Mouse (Mus musculus): ENCODE measurements at regions not wholly inside any gene's neighbourhood (a gene's known extent, or its start where the extent isn't known, plus 50 kb on each side); places are given as distances from the start of the nearest gene placed in this dataset.

DNA sequence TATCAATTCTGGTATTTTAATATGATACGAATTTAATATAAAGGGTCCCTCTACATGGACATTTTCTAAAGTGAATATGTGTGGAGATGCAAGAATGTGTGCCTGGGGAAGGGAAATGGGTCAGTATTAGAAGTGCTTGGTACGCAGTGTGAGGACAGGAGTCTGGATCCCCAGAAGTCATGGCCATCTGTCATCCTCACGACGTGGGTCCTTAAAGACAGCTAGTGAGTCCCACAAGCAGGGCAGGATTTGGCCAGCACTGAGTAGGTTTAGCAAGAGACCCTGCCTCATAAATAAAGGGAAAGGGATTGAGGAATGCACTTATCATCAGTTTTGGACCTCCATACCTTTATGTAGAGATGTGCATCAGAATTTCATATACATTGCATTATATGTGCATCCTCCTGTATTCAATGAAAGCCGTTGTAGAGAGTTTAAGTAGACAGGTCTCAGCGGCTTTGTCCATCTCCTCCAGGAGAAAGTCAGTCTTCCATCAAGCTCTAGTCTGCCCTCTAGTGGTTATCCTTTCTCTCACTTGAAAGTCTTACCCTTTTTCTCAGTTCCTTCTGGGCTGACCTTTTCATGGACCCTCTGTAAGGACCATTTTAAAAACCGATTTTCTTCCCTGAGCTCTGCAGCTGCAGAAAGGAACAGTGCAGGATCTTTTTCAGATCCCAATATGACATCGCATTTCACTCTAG lies 434.0 kb upstream of the Apob start:
- Histone ChIP-seq H3K4me2 (no peak overlapping the region), H3K9me3 (no peaks in the 10 kb centered on the region), H3K4me1 (replicated peaks) (no peaks in the 10 kb centered on the region), H3K27me3 (no peaks in the 10 kb centered on the region), H3K9ac (no peak overlapping the region), H3K27ac (replicated peaks) (no peak overlapping the region), H3K4me3 (no peak overlapping the region), H3K36me3 (no peaks in the 10 kb centered on the region)
- ATAC-seq (ENCODE audit: low FRiP score, low read depth) = no peak
- 53% methylated on average over 8 of the region's 8 CpGs for WGBS

GRCm38 (mm10) chr12:7548759-7549158 lies 428.7 kb upstream of the Apob start:
- Histone ChIP-seq H3K4me3 (no peak overlapping the region), H3K36me3 (no peaks in the 10 kb centered on the region), H3K9ac (no peak overlapping the region), H3K4me2 (no peak overlapping the region), H3K27me3 (no peaks in the 10 kb centered on the region), H3K9me3 (no peaks in the 10 kb centered on the region), H3K4me1 (replicated peaks) (no peaks in the 10 kb centered on the region), H3K27ac (replicated peaks) (no peak overlapping the region)
- WGBS = 89% methylated on average over 1 of the region's 1 CpGs
- ATAC-seq (ENCODE audit: low FRiP score, low read depth) = no peak

DNA sequence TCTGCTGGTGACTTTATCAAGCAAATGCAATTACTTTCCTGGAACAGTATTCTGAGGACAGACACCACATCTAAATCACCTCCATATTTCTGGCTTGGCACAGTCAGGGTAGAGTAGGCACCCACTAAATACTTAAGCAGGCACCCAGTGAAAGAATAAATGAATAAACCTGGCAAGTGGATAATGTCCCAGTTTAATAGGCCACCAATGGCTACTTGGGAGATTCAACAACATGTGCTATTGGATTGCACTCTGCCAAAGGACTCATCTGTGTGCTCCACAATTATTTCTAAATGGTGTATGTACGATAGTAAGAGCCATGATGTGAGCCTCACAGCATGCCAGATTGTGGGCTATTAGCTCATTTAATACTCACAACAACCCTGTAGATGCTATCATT lies 417.2 kb upstream of the Apob start:
- Histone ChIP-seq H3K27me3 (no peaks in the 10 kb centered on the region), H3K9me3 (no peaks in the 10 kb centered on the region), H3K9ac (no peak overlapping the region), H3K4me2 (no peak overlapping the region), H3K27ac (replicated peaks) (no peak overlapping the region), H3K4me3 (no peak overlapping the region), H3K4me1 (replicated peaks) (no peaks in the 10 kb centered on the region), H3K36me3 (no peaks in the 10 kb centered on the region)
- no peak for ATAC-seq (ENCODE audit: low FRiP score, low read depth)
- WGBS = 75% methylated on average over 1 of the region's 1 CpGs

DNA sequence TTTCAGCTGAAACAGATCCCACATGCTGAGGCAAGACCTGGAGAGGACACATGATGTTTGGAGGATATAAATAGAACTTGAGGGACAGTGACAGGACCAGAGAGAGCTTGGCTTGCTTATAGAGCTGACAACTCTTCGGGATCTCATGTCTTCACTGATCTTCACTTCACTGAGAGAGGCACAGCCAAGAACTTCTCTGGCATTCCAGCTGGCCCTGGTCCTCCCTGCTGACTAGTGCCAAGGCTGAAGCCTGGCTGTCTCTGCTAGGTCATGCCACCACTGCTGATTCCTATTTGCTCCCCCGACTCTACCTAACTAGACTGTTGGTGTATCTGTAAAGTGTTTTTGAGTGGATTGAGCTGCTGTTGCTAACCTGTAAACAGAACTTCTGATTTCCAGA lies 401.4 kb upstream of the Apob start:
- whole genome bisulfite sequencing = 90% methylated on average over 2 of the region's 2 CpGs
- H3K36me3 ChIP-seq = no peaks in the 10 kb centered on the region
- no peaks in the 10 kb centered on the region for H3K4me1 ChIP-seq (replicated peaks)
- no peak overlapping the region for H3K27ac ChIP-seq (replicated peaks)
- no peaks in the 10 kb centered on the region for H3K27me3 ChIP-seq
- H3K4me2 ChIP-seq = no peak overlapping the region
- ATAC-seq (ENCODE audit: low FRiP score, low read depth) = no peak
- H3K4me3 ChIP-seq = no peak overlapping the region
- no peaks in the 10 kb centered on the region for H3K9me3 ChIP-seq
- H3K9ac ChIP-seq = no peak overlapping the region

DNA sequence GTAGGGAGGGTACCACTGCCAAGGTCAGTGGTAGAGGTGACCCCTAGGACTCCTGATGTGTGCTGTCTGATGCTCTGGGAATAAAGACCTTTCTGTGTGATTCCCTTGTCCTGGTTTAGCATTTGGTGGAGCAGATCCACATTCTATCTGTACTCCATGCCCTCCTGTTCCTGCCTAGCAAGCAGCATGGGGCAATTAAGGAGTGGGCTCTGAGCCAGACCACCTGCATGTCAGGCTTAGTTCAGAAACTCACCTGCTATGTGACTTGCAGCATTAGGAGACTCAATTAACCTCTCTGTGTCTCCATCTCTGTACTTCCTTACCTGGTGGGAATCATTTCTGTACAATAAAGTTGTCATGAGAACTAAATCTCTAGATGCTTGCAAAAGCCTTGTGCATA lies 389.9 kb upstream of the Apob start:
- H3K9ac ChIP-seq = no peak overlapping the region
- H3K27ac ChIP-seq (replicated peaks) = no peak overlapping the region
- H3K36me3 ChIP-seq = no peaks in the 10 kb centered on the region
- H3K4me1 ChIP-seq (replicated peaks) = no peaks in the 10 kb centered on the region
- no peaks in the 10 kb centered on the region for H3K9me3 ChIP-seq
- H3K4me2 ChIP-seq = no peak overlapping the region
- no peak for ATAC-seq (ENCODE audit: low FRiP score, low read depth)
- no peak overlapping the region for H3K4me3 ChIP-seq
- H3K27me3 ChIP-seq = no peaks in the 10 kb centered on the region

DNA sequence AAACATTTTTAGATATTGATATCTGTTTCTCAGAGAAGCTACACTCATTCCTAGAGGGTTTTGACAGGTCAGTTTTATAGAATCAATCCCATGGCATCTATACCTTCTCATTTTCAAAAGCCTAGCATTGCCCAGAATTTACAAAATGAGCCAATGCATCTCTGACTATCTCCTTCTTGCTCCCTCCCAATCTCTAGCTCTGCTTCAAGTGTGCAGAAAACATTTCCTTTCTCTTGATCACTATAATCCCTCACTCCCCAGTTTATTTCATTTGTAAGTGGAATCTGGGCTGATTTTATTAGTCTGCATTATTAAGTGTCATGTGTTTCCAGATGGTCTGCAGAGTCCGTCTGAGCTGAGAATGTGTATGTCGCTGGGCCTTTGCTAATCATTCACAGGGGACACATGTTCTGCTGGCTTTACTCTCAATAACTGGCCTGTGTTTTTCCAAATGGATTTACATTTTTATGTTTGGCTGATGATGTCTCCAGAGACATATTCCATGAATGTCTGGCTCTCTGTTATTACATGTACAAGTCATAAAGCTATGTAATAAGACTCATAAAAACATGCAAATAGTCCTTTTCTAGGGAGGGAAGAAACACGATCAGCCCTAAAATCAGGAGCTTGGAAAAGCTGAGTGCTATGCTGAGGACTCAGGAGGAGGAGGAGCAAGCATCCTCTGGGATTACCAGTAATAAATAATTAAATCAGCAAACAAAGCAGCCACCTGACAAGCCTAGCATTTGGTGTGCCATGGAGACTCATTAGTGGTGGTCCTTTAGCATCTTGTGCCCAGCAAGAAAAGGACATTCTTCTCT lies 366.0 kb upstream of the Apob start:
- WGBS = 33% methylated on average over 3 of the region's 3 CpGs
- Histone ChIP-seq H3K9ac (no peak overlapping the region), H3K27me3 (no peaks in the 10 kb centered on the region), H3K9me3 (no peaks in the 10 kb centered on the region), H3K27ac (replicated peaks) (no peak overlapping the region), H3K36me3 (no peaks in the 10 kb centered on the region), H3K4me3 (no peak overlapping the region), H3K4me2 (no peak overlapping the region), H3K4me1 (replicated peaks) (no peaks in the 10 kb centered on the region)
- no peak; the same call in 1 of the 2 replicates for ATAC-seq (ENCODE audit: low FRiP score, low read depth)

GRCm38 (mm10) chr12:7636417-7637175 lies 340.9 kb upstream of the Apob start:
- no peak overlapping the region for H3K27ac ChIP-seq (replicated peaks)
- ATAC-seq (ENCODE audit: low FRiP score, low read depth) = no peak
- no peak overlapping the region for H3K4me2 ChIP-seq
- H3K9ac ChIP-seq = no peak overlapping the region
- H3K9me3 ChIP-seq = no peaks in the 10 kb centered on the region
- H3K27me3 ChIP-seq = no peaks in the 10 kb centered on the region
- 75% methylated on average over 4 of the region's 4 CpGs for WGBS
- H3K36me3 ChIP-seq = no peaks in the 10 kb centered on the region
- H3K4me1 ChIP-seq (replicated peaks) = peaks cover 4% of the 10 kb centered on the region; the same call in 1 of the 2 replicates
- H3K4me3 ChIP-seq = no peak overlapping the region

DNA sequence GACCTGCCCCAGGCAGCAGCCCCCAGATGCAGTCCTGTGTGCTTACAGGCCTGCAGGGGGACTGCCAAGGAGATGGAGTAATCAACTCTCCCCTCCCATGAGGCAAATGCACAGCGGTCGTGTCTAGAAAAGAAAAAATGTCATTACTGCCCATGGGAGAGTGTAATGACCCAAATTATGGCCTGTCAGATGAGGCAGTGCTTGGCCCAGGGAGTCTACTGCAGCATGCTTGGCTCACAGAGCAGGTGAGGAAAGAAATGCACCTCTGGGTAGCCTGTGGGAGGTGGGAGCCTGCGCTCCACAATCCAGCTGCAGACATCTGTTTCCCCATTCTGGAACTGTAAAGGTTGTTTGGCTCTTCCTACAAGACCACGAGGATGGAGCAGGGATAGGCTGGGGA lies 339.8 kb upstream of the Apob start:
- no peak overlapping the region for H3K9ac ChIP-seq
- no peaks in the 10 kb centered on the region for H3K36me3 ChIP-seq
- no peak overlapping the region for H3K27ac ChIP-seq (replicated peaks)
- H3K4me2 ChIP-seq = no peak overlapping the region
- no peak overlapping the region for H3K4me3 ChIP-seq
- H3K27me3 ChIP-seq = no peaks in the 10 kb centered on the region
- no peak for ATAC-seq (ENCODE audit: low FRiP score, low read depth)
- 58% methylated on average over 4 of the region's 4 CpGs for WGBS
- H3K9me3 ChIP-seq = no peaks in the 10 kb centered on the region
- H3K4me1 ChIP-seq (replicated peaks) = peaks cover 4% of the 10 kb centered on the region; the same call in 1 of the 2 replicates

DNA sequence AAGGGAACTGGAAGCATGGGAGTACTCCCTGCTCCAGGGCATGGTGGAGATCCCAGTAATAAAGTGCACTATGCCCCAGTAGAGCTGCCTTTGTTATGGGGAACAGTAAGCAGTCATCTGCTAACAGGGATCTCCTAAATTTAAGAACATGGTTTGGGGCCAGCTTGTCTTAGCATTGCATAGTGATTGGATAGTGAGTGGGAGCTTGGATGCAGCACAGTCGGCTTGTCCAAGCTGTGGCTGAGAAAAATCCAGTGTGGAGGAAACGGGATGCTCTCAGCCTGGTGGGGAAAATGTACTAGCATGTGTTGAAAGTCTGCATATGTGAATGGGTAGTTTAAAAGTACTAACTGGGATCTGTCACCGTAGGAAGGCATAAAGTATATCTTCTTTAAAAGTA lies 326.6 kb upstream of the Apob start:
- H3K4me3 ChIP-seq = no peak overlapping the region
- no peak for ATAC-seq (ENCODE audit: low FRiP score, low read depth)
- H3K4me2 ChIP-seq = no peak overlapping the region
- no peaks in the 10 kb centered on the region for H3K9me3 ChIP-seq
- H3K36me3 ChIP-seq = no peaks in the 10 kb centered on the region
- no peaks in the 10 kb centered on the region for H3K27me3 ChIP-seq
- no peak overlapping the region for H3K27ac ChIP-seq (replicated peaks)
- H3K4me1 ChIP-seq (replicated peaks) = no peaks in the 10 kb centered on the region
- no peak overlapping the region for H3K9ac ChIP-seq
- WGBS = 80% methylated on average over 3 of the region's 3 CpGs

GRCm38 (mm10) chr12:7662027-7662426 lies 315.4 kb upstream of the Apob start:
- H3K4me1 ChIP-seq (replicated peaks) = no peaks in the 10 kb centered on the region
- H3K27ac ChIP-seq (replicated peaks) = no peak overlapping the region

DNA sequence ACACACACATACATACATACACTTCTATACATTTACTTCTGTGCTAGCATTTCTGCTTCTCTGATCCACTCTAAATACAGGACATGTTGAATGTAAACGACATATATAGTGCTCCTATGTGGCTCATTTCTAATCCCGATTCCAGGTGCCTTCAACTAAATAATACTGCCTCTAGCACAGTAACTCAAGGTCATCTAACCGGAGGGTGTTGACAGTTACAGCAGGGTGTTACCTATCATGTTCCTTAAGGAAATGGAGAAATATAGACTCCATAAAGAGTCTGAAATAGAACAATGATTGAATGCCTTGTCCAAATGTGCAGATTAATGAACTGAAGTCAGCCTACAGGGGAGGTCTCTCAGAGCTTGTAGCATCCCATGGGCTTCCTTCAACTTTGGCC lies 307.3 kb upstream of the Apob start:
- no peak for ATAC-seq (ENCODE audit: low FRiP score, low read depth)
- H3K9ac ChIP-seq = no peak overlapping the region
- WGBS = 81% methylated on average over 3 of the region's 3 CpGs
- H3K27me3 ChIP-seq = no peaks in the 10 kb centered on the region
- H3K4me1 ChIP-seq (replicated peaks) = no peaks in the 10 kb centered on the region
- no peak overlapping the region for H3K4me3 ChIP-seq
- H3K9me3 ChIP-seq = no peaks in the 10 kb centered on the region
- no peak overlapping the region for H3K4me2 ChIP-seq
- H3K36me3 ChIP-seq = no peaks in the 10 kb centered on the region
- no peak overlapping the region for H3K27ac ChIP-seq (replicated peaks)

More at GRCm38 (mm10) chr12:7662027-7662426, 315.4 kb upstream of the Apob start:
- Histone ChIP-seq H3K27me3 (no peaks in the 10 kb centered on the region), H3K9me3 (no peaks in the 10 kb centered on the region), H3K9ac (no peak overlapping the region), H3K4me3 (no peak overlapping the region), H3K36me3 (no peaks in the 10 kb centered on the region), H3K4me2 (no peak overlapping the region)
- WGBS = 58% methylated on average over 3 of the region's 3 CpGs
- no peak for ATAC-seq (ENCODE audit: low FRiP score, low read depth)

- WGBS = 83% methylated on average over 1 of the region's 1 CpGs
- H3K27me3 ChIP-seq = no peaks in the 10 kb centered on the region
- no peaks in the 10 kb centered on the region for H3K4me1 ChIP-seq (replicated peaks)
- H3K4me3 ChIP-seq = no peak overlapping the region
- no peaks in the 10 kb centered on the region for H3K9me3 ChIP-seq
- no peak for ATAC-seq (ENCODE audit: low FRiP score, low read depth)
- no peak overlapping the region for H3K27ac ChIP-seq (replicated peaks)
- H3K36me3 ChIP-seq = no peaks in the 10 kb centered on the region
- H3K4me2 ChIP-seq = no peak overlapping the region
- H3K9ac ChIP-seq = no peak overlapping the region
Observed at GRCm38 (mm10) chr12:7670561-7670960, 306.9 kb upstream of the Apob start.
